In genomic region chr8:105325641-105326093, GRCm38 (mm10) we compare ENCODE assay signal across 8 mouse cellular contexts. TPM values are rescaled to one million over a fixed set of nuclear protein-coding genes. Genes with fewer than 3 reads are reported as not detected.
A peak's percentile ranks its signal among the peaks of the same experiment; 100 is the strongest.
DNase-seq lines count a peak whose midpoint lies in the region; ATAC-seq lines count a peak whose summit lies in the region.

No protein-coding gene starts in this region.

- H3K9me3 ChIP-seq in megakaryocyte, embryonic 14.5 days, result no peaks in the 10 kb centered on the region
- no peaks in the 10 kb centered on the region for H3K9me3 ChIP-seq in hindbrain, embryonic 11.5 days (ENCODE audit: control insufficient read depth, low read length)
- no peaks in the 10 kb centered on the region for H3K9me3 ChIP-seq in midbrain, embryonic 10.5 days (replicated peaks)

- peak overlapping the region; percentile 62 for H3K9ac ChIP-seq in hindbrain, embryonic 11.5 days (ENCODE audit: low read depth, low read length)

- H3K36me3 ChIP-seq in megakaryocyte, embryonic 14.5 days (replicated peaks; ENCODE audit: low read length), result peaks cover 70% of the 10 kb centered on the region
- H3K36me3 ChIP-seq in hindbrain, embryonic 11.5 days (ENCODE audit: control insufficient read depth, insufficient read depth, low read length), result peaks cover 4% of the 10 kb centered on the region; the same call in 1 of the 2 replicates
- H3K36me3 ChIP-seq in midbrain, embryonic 10.5 days, result peaks cover 47% of the 10 kb centered on the region

- peak; percentile 51 for DNase-seq in cerebellum, adult 11-12 months
- DNase-seq in cerebellum, postnatal 36 days, result no peak
- DNase-seq in hindbrain, embryonic 11.5 days (ENCODE audit: low spot score), result peak; percentile 65
- no peak for DNase-seq in midbrain, embryonic 10.5 days (ENCODE audit: low spot score)
- DNase-seq in frontal cortex, postnatal 36 days (ENCODE audit: low spot score in 2 of 2), result no peak
- DNase-seq in gastrocnemius, adult 18-20 months (ENCODE audit: low spot score), result no peak

- peak overlapping the region; percentile 44 for H3K4me2 ChIP-seq in hindbrain, embryonic 11.5 days (replicated peaks; ENCODE audit: low read depth, low read length)

- peaks cover 86% of the 10 kb centered on the region for H3K4me1 ChIP-seq in megakaryocyte, embryonic 14.5 days
- peaks cover 6% of the 10 kb centered on the region; the same call in 1 of the 2 replicates for H3K4me1 ChIP-seq in hindbrain, embryonic 11.5 days (replicated peaks; ENCODE audit: control insufficient read depth, insufficient read depth, low read length)
- H3K4me1 ChIP-seq in midbrain, embryonic 10.5 days, result peaks cover 28% of the 10 kb centered on the region

- H3K27me3 ChIP-seq in megakaryocyte, embryonic 14.5 days (replicated peaks), result no peaks in the 10 kb centered on the region
- no peaks in the 10 kb centered on the region for H3K27me3 ChIP-seq in hindbrain, embryonic 11.5 days (ENCODE audit: control insufficient read depth, insufficient read depth, low read length)
- H3K27me3 ChIP-seq in midbrain, embryonic 10.5 days (ENCODE audit: low read depth, poor library complexity, severe bottlenecking), result no peaks in the 10 kb centered on the region

- under 1% methylated on average over 12 of the region's 12 CpGs for WGBS in hindbrain, embryonic 11.5 days
- 0% methylated on average over 12 of the region's 12 CpGs for WGBS in midbrain, embryonic 10.5 days

- H3K27ac ChIP-seq in hindbrain, embryonic 11.5 days (ENCODE audit: low read depth, low read length), result peak overlapping the region; percentile 73
- H3K27ac ChIP-seq in midbrain, embryonic 10.5 days (replicated peaks), result peak overlapping the region; percentile 86

- peak overlapping the region; percentile 96 for H3K4me3 ChIP-seq in megakaryocyte, embryonic 14.5 days (replicated peaks)
- H3K4me3 ChIP-seq in hindbrain, embryonic 11.5 days (ENCODE audit: low read depth, low read length), result peak overlapping the region; percentile 64
- peak overlapping the region; percentile 88 for H3K4me3 ChIP-seq in midbrain, embryonic 10.5 days

- no peak for ATAC-seq in megakaryocyte, adult 5-6 weeks (ENCODE audit: poor library complexity, severe bottlenecking)
- ATAC-seq in hindbrain, embryonic 11.5 days (ENCODE audit: low FRiP score), result peak; percentile 75

RNA-seq across cellular contexts. Expression of gene Lrrc29, which starts 0.4 kb away (rescaled TPM):
- 13.0 and 15.5 TPM in 2 replicates for polyA plus RNA-seq in megakaryocyte, embryonic 14.5 days (2012; ENCODE audit: insufficient read depth, low replicate concordance)
- total RNA-seq in megakaryocyte, adult 5-6 weeks (2015), result 0.89 and 1.8 TPM in 2 replicates
- 1.7 and 3.1 TPM in 2 replicates for total RNA-seq in megakaryocyte, adult 5-6 weeks (2017)
- polyA plus RNA-seq in hindbrain, embryonic 11.5 days (2014; fragmentation: Nextera tagmentation; extraction: Ambion mirVana), result 0.98 and 1.2 TPM in 2 replicates
- 1.2 and 1.7 TPM in 2 replicates for polyA plus RNA-seq in midbrain, embryonic 10.5 days (2016; fragmentation: Nextera tagmentation; extraction: Ambion mirVana)
- total RNA-seq in gastrocnemius, adult 18-20 months (2021), result 1 to 10 TPM in 1 of 2 experiments, under 1 TPM in 1; 0.89 to 1.4 TPM

RNA-seq across cellular contexts. Expression of gene Tmem208, which starts 0.5 kb away (rescaled TPM):
- 61.6 and 71.6 TPM in 2 replicates for polyA plus RNA-seq in megakaryocyte, embryonic 14.5 days (2012; ENCODE audit: insufficient read depth, low replicate concordance)
- total RNA-seq in megakaryocyte, adult 5-6 weeks (2015), result 65.7 and 72.3 TPM in 2 replicates
- total RNA-seq in megakaryocyte, adult 5-6 weeks (2017), result 33.0 and 40.9 TPM in 2 replicates
- 102 and 105 TPM in 2 replicates for polyA plus RNA-seq in hindbrain, embryonic 11.5 days (2014; fragmentation: Nextera tagmentation; extraction: Ambion mirVana)
- polyA plus RNA-seq in midbrain, embryonic 10.5 days (2016; fragmentation: Nextera tagmentation; extraction: Ambion mirVana), result 105 and 106 TPM in 2 replicates
- 10 to 100 TPM; 21.1 to 22.6 TPM for total RNA-seq in gastrocnemius, adult 18-20 months (2021)

RNA-seq across cellular contexts. Expression of gene Elmo3, which starts 20.3 kb away (rescaled TPM):
- 0.63 TPM in 1 of 2 replicates, not detected in the other for polyA plus RNA-seq in megakaryocyte, embryonic 14.5 days (2012; ENCODE audit: insufficient read depth, low replicate concordance)
- 0.46 and 0.58 TPM in 2 replicates for total RNA-seq in megakaryocyte, adult 5-6 weeks (2015)
- 0.20 and 0.51 TPM in 2 replicates for total RNA-seq in megakaryocyte, adult 5-6 weeks (2017)
- polyA plus RNA-seq in hindbrain, embryonic 11.5 days (2014; fragmentation: Nextera tagmentation; extraction: Ambion mirVana), result 1.7 and 2.6 TPM in 2 replicates
- polyA plus RNA-seq in midbrain, embryonic 10.5 days (2016; fragmentation: Nextera tagmentation; extraction: Ambion mirVana), result 1.3 and 1.5 TPM in 2 replicates
- total RNA-seq in gastrocnemius, adult 18-20 months (2021), result 1 to 10 TPM; 1.3 to 2.2 TPM

RNA-seq across cellular contexts. Expression of gene Fhod1, which starts 22.1 kb away (rescaled TPM):
- polyA plus RNA-seq in megakaryocyte, embryonic 14.5 days (2012; ENCODE audit: insufficient read depth, low replicate concordance), result 78.6 and 155 TPM in 2 replicates
- total RNA-seq in megakaryocyte, adult 5-6 weeks (2015), result 10.9 and 12.6 TPM in 2 replicates
- total RNA-seq in megakaryocyte, adult 5-6 weeks (2017), result 5.1 and 7.2 TPM in 2 replicates
- 1.8 and 3.6 TPM in 2 replicates for polyA plus RNA-seq in hindbrain, embryonic 11.5 days (2014; fragmentation: Nextera tagmentation; extraction: Ambion mirVana)
- polyA plus RNA-seq in midbrain, embryonic 10.5 days (2016; fragmentation: Nextera tagmentation; extraction: Ambion mirVana), result 1.9 and 2.2 TPM in 2 replicates
- total RNA-seq in gastrocnemius, adult 18-20 months (2021), result 10 to 100 TPM; 19.7 to 26.1 TPM

RNA-seq across cellular contexts. Expression of gene Slc9a5, which starts 23.0 kb away (rescaled TPM):
- 4.1 and 16.4 TPM in 2 replicates for polyA plus RNA-seq in megakaryocyte, embryonic 14.5 days (2012; ENCODE audit: insufficient read depth, low replicate concordance)
- total RNA-seq in megakaryocyte, adult 5-6 weeks (2015), result 0.56 and 0.87 TPM in 2 replicates
- 0.73 and 0.77 TPM in 2 replicates for total RNA-seq in megakaryocyte, adult 5-6 weeks (2017)
- 3.9 and 4.5 TPM in 2 replicates for polyA plus RNA-seq in hindbrain, embryonic 11.5 days (2014; fragmentation: Nextera tagmentation; extraction: Ambion mirVana)
- 4.1 TPM in 2 replicates for polyA plus RNA-seq in midbrain, embryonic 10.5 days (2016; fragmentation: Nextera tagmentation; extraction: Ambion mirVana)
- total RNA-seq in gastrocnemius, adult 18-20 months (2021), result under 1 TPM; 0.25 to 0.50 TPM

Comparison
In these comparisons a context has a peak if more than half of its experiments do, and no peak if none do; other contexts are left out.
1. DNase-seq: peak in cerebellum, adult 11-12 months (single experiment) and hindbrain, embryonic 11.5 days (single experiment); none in cerebellum, postnatal 36 days (0 of 2), midbrain, embryonic 10.5 days (single experiment), frontal cortex, postnatal 36 days (0 of 2) and gastrocnemius, adult 18-20 months (single experiment).
2. Peak in every context shown above with its lines, with median percentiles within 50 percentile points of each other: H3K4me3 ChIP-seq.